Mouse (Mus musculus) hindbrain, embryonic 14.5 days (tissue): ENCODE measurements around the gene Ccdc28a. TPM values are rescaled to one million over a fixed set of nuclear protein-coding genes. Genes with fewer than 3 reads are reported as not detected.

Experiments
- ATAC-seq: fragments of 200-750 bp; cut with Nextera tagmentation; 2 replicates; pipeline ENCODE4 v1.8.0; 2017; ENCODE audit warnings: moderate number of reproducible peaks, mild to moderate bottlenecking, moderate TSS enrichment, moderate library complexity; ENCODE audit not compliant: low FRiP score
- DNase-seq: peaks from one replicate; pipeline ENCODE4 v3.0.0-alpha.2; 2015; ENCODE audit warnings: low spot score
- H3K27ac ChIP-seq: fragments of 300-500 bp; sonication (generic); 2 replicates; pipeline ENCODE4 v1.5.1; 2014; ENCODE audit warnings: mild to moderate bottlenecking, moderate library complexity
- H3K27me3 ChIP-seq: fragments of 300-500 bp; sonication (generic); 2 replicates; pipeline ENCODE4 v1.6.1; 2014; ENCODE audit warnings: mild to moderate bottlenecking, low read length, mixed read lengths; ENCODE audit not compliant: control insufficient read depth, insufficient read depth
- H3K36me3 ChIP-seq: fragments of 300-500 bp; sonication (generic); replicated peaks from 2 replicates; pipeline ENCODE4 v1.6.1; 2014; ENCODE audit not compliant: control insufficient read depth, insufficient read depth
- H3K4me1 ChIP-seq: fragments of 300-500 bp; sonication (generic); replicated peaks from 2 replicates; pipeline ENCODE4 v1.6.1; 2014; ENCODE audit warnings: antibody characterized with exemption, low read length, mixed read lengths; ENCODE audit not compliant: control insufficient read depth, insufficient read depth
- H3K4me2 ChIP-seq: fragments of 300-500 bp; sonication (generic); replicated peaks from 2 replicates; pipeline ENCODE4 v1.6.1; 2014; ENCODE audit warnings: mild to moderate bottlenecking, moderate library complexity
- H3K4me3 ChIP-seq: fragments of 300-500 bp; sonication (generic); replicated peaks from 2 replicates; pipeline ENCODE4 v1.5.1; 2014; ENCODE audit warnings: mild to moderate bottlenecking, low read length
- H3K9ac ChIP-seq: fragments of 300-500 bp; sonication (generic); 2 replicates; pipeline ENCODE4 v1.6.1; 2014
- H3K9me3 ChIP-seq: fragments of 300-500 bp; sonication (generic); 2 replicates; pipeline ENCODE4 v1.6.1; 2016; ENCODE audit warnings: low read length; ENCODE audit not compliant: control insufficient read depth
- WGBS: fragments of 180-500 bp; shearing (Covaris S2); extraction: QIAGEN DNeasy Blood & Tissue Kit; methylation state at CpG from one replicate; pipeline ENCODE4 v1.1.7; 2014; 5-methylcytosine and 5-hydroxymethylcytosine counted together
- polyA plus RNA-seq: library from polyadenylated mRNA; unstranded; fragments of >200 nt; fragmentation: Nextera tagmentation; extraction: Ambion mirVana; gene quantifications from 2 replicates; pipeline ENCODE4 v1.2.1, GENCODE M21; 2014

Gene Ccdc28a
- polyA plus RNA-seq, 1 experiment from 2014 or later: 7.0 TPM

- Histone ChIP-seq H3K9me3 (no peaks in the 10 kb centered on the region), H3K27ac (no peak overlapping the region), H3K4me3 (no peak overlapping the region), H3K4me1 (no peaks in the 10 kb centered on the region), H3K4me2 (no peak overlapping the region), H3K27me3 (no peaks in the 10 kb centered on the region), H3K9ac (no peak overlapping the region), H3K36me3 (no peaks in the 10 kb centered on the region)
- ATAC-seq: no peak
- DNase-seq: no peak
- 91% methylated on average over 5 of the region's 5 CpGs for WGBS
Measured at GRCm38 (mm10) chr10:18198286-18199015, 36.3 kb downstream of the Ccdc28a start.

- H3K9ac ChIP-seq: no peak overlapping the region
- H3K4me1 ChIP-seq: no peaks in the 10 kb centered on the region
- ATAC-seq: peak; percentile 62; the same call in 1 of the 2 replicates
- H3K36me3 ChIP-seq: no peaks in the 10 kb centered on the region
- WGBS: 65% methylated on average over 14 of the region's 14 CpGs
- no peak overlapping the region for H3K27ac ChIP-seq
- DNase-seq: peak; percentile 90
- H3K9me3 ChIP-seq: no peaks in the 10 kb centered on the region
- peak overlapping the region; percentile 33 for H3K4me2 ChIP-seq
- no peaks in the 10 kb centered on the region for H3K27me3 ChIP-seq
- H3K4me3 ChIP-seq: no peak overlapping the region
Measured at GRCm38 (mm10) chr10:18197206-18197979, 37.4 kb downstream of the Ccdc28a start.

DNA sequence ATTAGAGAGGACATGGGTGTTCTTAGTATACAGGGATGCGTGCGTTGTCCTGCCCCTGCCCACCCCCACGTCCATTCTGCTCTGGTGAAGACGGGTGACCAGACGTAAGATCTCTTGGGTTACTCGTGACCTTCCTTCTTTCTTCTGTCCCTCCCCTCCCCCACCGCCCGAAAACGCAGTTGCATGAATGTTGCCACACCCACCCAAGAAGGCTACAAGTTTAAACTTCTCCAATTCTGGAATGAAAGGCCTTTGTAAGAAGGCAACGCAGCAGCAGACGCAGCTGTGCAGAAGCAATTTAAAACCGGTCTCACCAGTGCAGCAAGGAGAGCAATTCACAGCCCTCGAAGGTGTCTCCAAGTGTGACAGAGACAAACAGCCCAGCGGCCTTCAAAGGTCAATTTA is 40.1 kb downstream of the Ccdc28a start:
- Histone ChIP-seq H3K9ac (no peak overlapping the region), H3K27me3 (no peaks in the 10 kb centered on the region), H3K9me3 (no peaks in the 10 kb centered on the region), H3K36me3 (no peaks in the 10 kb centered on the region), H3K27ac (no peak overlapping the region), H3K4me2 (no peak overlapping the region), H3K4me3 (no peak overlapping the region), H3K4me1 (no peaks in the 10 kb centered on the region)
- no peak for ATAC-seq
- 67% methylated on average over 14 of the region's 14 CpGs for WGBS
- no peak for DNase-seq

- Histone ChIP-seq H3K9ac (no peak overlapping the region), H3K4me1 (no peaks in the 10 kb centered on the region), H3K4me3 (no peak overlapping the region), H3K36me3 (no peaks in the 10 kb centered on the region), H3K9me3 (no peaks in the 10 kb centered on the region), H3K27ac (no peak overlapping the region), H3K4me2 (no peak overlapping the region), H3K27me3 (no peaks in the 10 kb centered on the region)
- DNase-seq: no peak
- 85% methylated on average over 11 of the region's 11 CpGs for WGBS
- ATAC-seq: no peak
Measured at GRCm38 (mm10) chr10:18194156-18194555, 40.6 kb downstream of the Ccdc28a start.

DNA sequence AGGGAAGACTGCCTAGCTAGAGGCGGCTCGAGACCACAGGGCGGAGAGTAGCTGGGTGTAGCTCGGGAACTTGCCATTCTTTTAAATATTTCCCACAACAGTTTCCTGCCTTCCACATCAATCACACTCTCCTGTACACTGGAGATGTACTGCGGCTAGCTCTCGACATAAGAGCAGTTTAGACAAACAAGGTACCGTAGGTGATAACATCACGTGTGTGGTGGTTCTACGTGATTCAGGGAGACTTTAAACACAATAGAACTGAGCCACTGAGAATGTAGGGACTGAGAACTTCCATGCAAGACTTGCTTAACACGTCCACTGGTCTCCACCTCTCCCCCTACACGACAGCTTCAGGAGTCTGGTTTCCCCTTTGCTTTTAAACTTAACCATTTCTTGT is 41.6 kb downstream of the Ccdc28a start:
- Histone ChIP-seq H3K4me3 (no peak overlapping the region), H3K27me3 (no peaks in the 10 kb centered on the region), H3K4me1 (no peaks in the 10 kb centered on the region), H3K36me3 (no peaks in the 10 kb centered on the region), H3K4me2 (no peak overlapping the region), H3K27ac (no peak overlapping the region), H3K9me3 (no peaks in the 10 kb centered on the region), H3K9ac (no peak overlapping the region)
- WGBS: 88% methylated on average over 11 of the region's 11 CpGs
- ATAC-seq (no peak), DNase-seq (no peak)

DNA sequence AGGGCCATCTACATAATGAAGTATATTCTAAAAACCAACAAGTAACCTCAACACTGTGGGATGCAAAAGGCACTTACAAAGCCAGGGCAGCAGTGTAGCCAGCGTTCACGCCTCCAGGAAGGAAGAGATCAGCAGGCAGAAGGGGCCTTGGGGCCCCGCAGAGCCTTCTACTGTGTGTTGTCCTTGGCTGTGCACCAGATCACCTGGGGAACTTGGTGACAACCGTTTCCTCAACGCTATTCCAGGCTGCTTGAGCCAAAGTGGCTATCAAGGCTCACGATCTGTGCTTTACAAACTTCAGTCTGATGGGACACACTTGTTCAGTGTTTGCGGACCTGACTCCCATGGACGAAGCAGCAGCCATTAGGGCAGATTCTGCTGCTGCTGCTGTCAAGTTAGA is 43.1 kb downstream of the Ccdc28a start:
- DNase-seq (no peak), ATAC-seq (no peak)
- H3K4me1 ChIP-seq: no peaks in the 10 kb centered on the region
- H3K27ac ChIP-seq: no peak overlapping the region
- H3K9me3 ChIP-seq: no peaks in the 10 kb centered on the region
- no peak overlapping the region for H3K4me2 ChIP-seq
- WGBS: 64% methylated on average over 8 of the region's 8 CpGs
- no peaks in the 10 kb centered on the region for H3K27me3 ChIP-seq
- H3K9ac ChIP-seq: no peak overlapping the region
- no peak overlapping the region for H3K4me3 ChIP-seq
- no peaks in the 10 kb centered on the region for H3K36me3 ChIP-seq

- DNase-seq: no peak
- H3K9ac ChIP-seq: no peak overlapping the region
- H3K4me3 ChIP-seq: no peak overlapping the region
- H3K9me3 ChIP-seq: no peaks in the 10 kb centered on the region
- WGBS: 83% methylated on average over 4 of the region's 4 CpGs
- no peaks in the 10 kb centered on the region for H3K4me1 ChIP-seq
- no peaks in the 10 kb centered on the region for H3K27me3 ChIP-seq
- H3K4me2 ChIP-seq: no peak overlapping the region
- ATAC-seq: no peak
- H3K27ac ChIP-seq: no peak overlapping the region
- no peaks in the 10 kb centered on the region for H3K36me3 ChIP-seq
Measured at GRCm38 (mm10) chr10:18189498-18189897, 45.3 kb downstream of the Ccdc28a start.

- no peak overlapping the region for H3K9ac ChIP-seq
- no peaks in the 10 kb centered on the region for H3K27me3 ChIP-seq
- no peaks in the 10 kb centered on the region for H3K9me3 ChIP-seq
- no peak for ATAC-seq
- WGBS: 91% methylated on average over 6 of the region's 6 CpGs
- no peak for DNase-seq
- H3K27ac ChIP-seq: no peak overlapping the region
- H3K4me3 ChIP-seq: no peak overlapping the region
- H3K4me2 ChIP-seq: no peak overlapping the region
- no peaks in the 10 kb centered on the region for H3K36me3 ChIP-seq
- no peaks in the 10 kb centered on the region for H3K4me1 ChIP-seq
Measured at GRCm38 (mm10) chr10:18188564-18188963, 46.2 kb downstream of the Ccdc28a start.

DNA sequence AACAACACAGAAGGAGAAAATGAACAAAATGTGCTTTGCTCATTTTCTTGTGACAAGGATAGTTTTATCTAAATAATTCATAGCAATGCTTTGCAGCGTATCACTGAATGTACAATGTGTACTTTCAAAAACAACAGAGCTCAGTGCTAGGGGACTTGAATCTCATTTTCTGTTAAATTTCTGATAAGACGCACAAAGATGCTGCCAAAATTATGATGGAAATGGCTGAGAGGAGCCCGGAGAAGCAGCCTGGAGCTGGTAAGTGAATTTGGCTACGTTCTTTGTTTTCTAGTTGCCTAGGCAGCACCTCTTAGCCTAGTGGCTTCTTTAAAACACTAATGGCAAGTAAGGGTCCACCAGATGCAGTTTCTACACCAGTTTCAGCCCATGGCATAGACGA is 52.6 kb downstream of the Ccdc28a start:
- no peaks in the 10 kb centered on the region for H3K9me3 ChIP-seq
- no peak overlapping the region for H3K9ac ChIP-seq
- H3K4me3 ChIP-seq: no peak overlapping the region
- no peaks in the 10 kb centered on the region for H3K36me3 ChIP-seq
- no peaks in the 10 kb centered on the region for H3K4me1 ChIP-seq
- DNase-seq: no peak
- no peak overlapping the region for H3K4me2 ChIP-seq
- no peak for ATAC-seq
- no peaks in the 10 kb centered on the region for H3K27me3 ChIP-seq
- no peak overlapping the region for H3K27ac ChIP-seq
- WGBS: 80% methylated on average over 5 of the region's 5 CpGs
